7 mouse cellular contexts compared by ENCODE assay signal in genomic region chr15:96460451-96460729, GRCm38 (mm10). TPM values are rescaled to one million over a fixed set of nuclear protein-coding genes. Genes with fewer than 3 reads are reported as not detected.
DNase-seq lines count a peak whose midpoint lies in the region; ATAC-seq and TF ChIP-seq lines count a peak whose summit lies in the region.

No protein-coding gene starts in this region.

- no peaks in the 10 kb centered on the region for H3K27me3 ChIP-seq in lung, embryonic 14.5 days (ENCODE audit: insufficient read depth, low read length)
- H3K27me3 ChIP-seq in embryonic facial prominence, embryonic 15.5 days: no peaks in the 10 kb centered on the region
- H3K27me3 ChIP-seq in intestine, embryonic 16.5 days (replicated peaks; ENCODE audit: control insufficient read depth, insufficient read depth, low read length): no peaks in the 10 kb centered on the region
- H3K27me3 ChIP-seq in neural tube, embryonic 14.5 days (ENCODE audit: control insufficient read depth, insufficient read depth, low read length): no peaks in the 10 kb centered on the region

- peak overlapping the region; percentile 100 for H3K27ac ChIP-seq in lung, embryonic 14.5 days (ENCODE audit: low read depth)
- peak overlapping the region; percentile 99 for H3K27ac ChIP-seq in embryonic facial prominence, embryonic 15.5 days (replicated peaks)
- peak overlapping the region; percentile 100 for H3K27ac ChIP-seq in intestine, embryonic 16.5 days (ENCODE audit: low read length)
- H3K27ac ChIP-seq in neural tube, embryonic 14.5 days (ENCODE audit: low read depth, low read length): peak overlapping the region; percentile 98

- H3K4me2 ChIP-seq in lung, embryonic 14.5 days: peak overlapping the region; percentile 94
- peak overlapping the region; percentile 46 for H3K4me2 ChIP-seq in embryonic facial prominence, embryonic 15.5 days (replicated peaks)
- H3K4me2 ChIP-seq in intestine, embryonic 16.5 days (ENCODE audit: low read depth, low read length): peak overlapping the region; percentile 60; the same call in 1 of the 2 replicates
- peak overlapping the region; percentile 70 for H3K4me2 ChIP-seq in neural tube, embryonic 14.5 days (ENCODE audit: low read depth, low read length)

- ATAC-seq in lung, embryonic 14.5 days (ENCODE audit: insufficient read depth): no peak
- no peak; the same call in 1 of the 2 replicates for ATAC-seq in embryonic facial prominence, embryonic 15.5 days (ENCODE audit: insufficient number of reproducible peaks, low FRiP score, low TSS enrichment, low read depth)
- ATAC-seq in intestine, embryonic 16.5 days: no peak; the same call in 1 of the 2 replicates
- ATAC-seq in neural tube, embryonic 14.5 days (ENCODE audit: low read depth): no peak

- WGBS in lung, embryonic 14.5 days: 0% methylated on average over 46 of the region's 50 CpGs
- WGBS in embryonic facial prominence, embryonic 15.5 days: under 1% methylated on average over 29 of the region's 50 CpGs
- under 1% methylated on average over 42 of the region's 50 CpGs for WGBS in intestine, embryonic 16.5 days
- WGBS in neural tube, embryonic 14.5 days: 0% methylated on average over 35 of the region's 50 CpGs

- H3K4me3 ChIP-seq in lung, embryonic 14.5 days (ENCODE audit: low read depth, low read length): peak overlapping the region; percentile 89
- H3K4me3 ChIP-seq in embryonic facial prominence, embryonic 15.5 days (replicated peaks): peak overlapping the region; percentile 86
- H3K4me3 ChIP-seq in intestine, embryonic 16.5 days (ENCODE audit: low read length): peak overlapping the region; percentile 88
- peak overlapping the region; percentile 84 for H3K4me3 ChIP-seq in neural tube, embryonic 14.5 days (ENCODE audit: low read depth, low read length)

- H3K4me1 ChIP-seq in lung, embryonic 14.5 days (ENCODE audit: insufficient read depth): 0 out of 2 replicates have a peak, but pooled peaks cover 10% of the 10 kb centered on the region
- peaks cover 16% of the 10 kb centered on the region for H3K4me1 ChIP-seq in embryonic facial prominence, embryonic 15.5 days
- peaks cover 24% of the 10 kb centered on the region for H3K4me1 ChIP-seq in intestine, embryonic 16.5 days (ENCODE audit: control insufficient read depth, insufficient read depth, low read length)
- H3K4me1 ChIP-seq in neural tube, embryonic 14.5 days (ENCODE audit: control insufficient read depth, insufficient read depth, low read length): peaks cover 14% of the 10 kb centered on the region; the same call in 1 of the 2 replicates

- H3K9me3 ChIP-seq in lung, embryonic 14.5 days (ENCODE audit: low read depth, low read length): no peaks in the 10 kb centered on the region
- no peaks in the 10 kb centered on the region for H3K9me3 ChIP-seq in embryonic facial prominence, embryonic 15.5 days (replicated peaks)
- no peaks in the 10 kb centered on the region for H3K9me3 ChIP-seq in intestine, embryonic 16.5 days (ENCODE audit: control insufficient read depth, low read length)
- H3K9me3 ChIP-seq in neural tube, embryonic 14.5 days (ENCODE audit: control insufficient read depth, low read length): no peaks in the 10 kb centered on the region

- peak overlapping the region; percentile 98 for H3K9ac ChIP-seq in lung, embryonic 14.5 days
- H3K9ac ChIP-seq in embryonic facial prominence, embryonic 15.5 days: peak overlapping the region; percentile 99
- H3K9ac ChIP-seq in intestine, embryonic 16.5 days (ENCODE audit: low read depth, low read length): peak overlapping the region; percentile 98
- peak overlapping the region; percentile 81 for H3K9ac ChIP-seq in neural tube, embryonic 14.5 days (replicated peaks; ENCODE audit: low read depth, low read length)

- no peaks in the 10 kb centered on the region for H3K36me3 ChIP-seq in lung, embryonic 14.5 days (ENCODE audit: insufficient read depth)
- H3K36me3 ChIP-seq in embryonic facial prominence, embryonic 15.5 days: no peaks in the 10 kb centered on the region; the same call in 1 of the 2 replicates
- no peaks in the 10 kb centered on the region for H3K36me3 ChIP-seq in intestine, embryonic 16.5 days (ENCODE audit: control insufficient read depth, insufficient read depth, low read length)
- no peaks in the 10 kb centered on the region for H3K36me3 ChIP-seq in neural tube, embryonic 14.5 days (ENCODE audit: control insufficient read depth, insufficient read depth, low read length)

- TF ChIP-seq CTCF in lung, embryonic 14.5 days (IDR thresholded peaks at IDR 0.05; ENCODE audit: low read depth): no peak

- no peak for DNase-seq in lung, embryonic 14.5 days
- DNase-seq in lung, postnatal 14 days: no peak
- no peak for DNase-seq in adrenal gland, postnatal 4 days (ENCODE audit: low spot score in 2 of 2)
- DNase-seq in cerebellum, adult 9-11 months: no peak

RNA-seq across cellular contexts. Expression of gene Scaf11, which starts 0.3 kb away (rescaled TPM):
- 112 and 116 TPM in 2 replicates for polyA plus RNA-seq in lung, embryonic 14.5 days (2014; fragmentation: Nextera tagmentation; extraction: Ambion mirVana)
- polyA plus RNA-seq in embryonic facial prominence, embryonic 15.5 days (2015; fragmentation: Nextera tagmentation; extraction: Ambion mirVana): 80.6 and 84.0 TPM in 2 replicates
- 68.5 and 70.1 TPM in 2 replicates for polyA plus RNA-seq in intestine, embryonic 16.5 days (2015; fragmentation: Nextera tagmentation; extraction: Ambion mirVana)
- polyA plus RNA-seq in neural tube, embryonic 14.5 days (2014; fragmentation: Nextera tagmentation; extraction: Ambion mirVana): 43.6 and 53.3 TPM in 2 replicates
- total RNA-seq in adrenal gland, postnatal 4 days (2021): 100 to 1,000 TPM; 105 to 109 TPM
